In the genomic region with DNA sequence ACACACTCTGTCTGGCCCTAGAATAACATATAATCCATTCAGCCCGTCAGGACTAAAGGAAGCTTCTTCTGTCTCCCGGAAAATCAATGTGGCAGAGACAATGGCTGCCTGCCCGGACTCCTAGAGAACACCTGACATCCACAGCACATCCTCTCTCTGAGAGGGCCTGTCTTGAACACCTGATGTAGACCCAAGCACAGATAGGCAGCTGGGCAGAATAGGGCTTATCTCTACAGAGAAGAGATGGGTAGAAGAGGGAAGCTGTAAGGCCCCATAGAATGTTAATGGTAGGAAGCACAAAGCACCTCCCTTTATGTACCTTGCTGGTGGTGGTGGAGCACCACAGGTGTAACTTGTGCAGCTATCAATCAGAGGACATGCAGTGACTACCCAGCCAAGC, we compare ENCODE assay signal across 33 mouse cellular contexts. TPM values are rescaled to one million over a fixed set of nuclear protein-coding genes. Genes with fewer than 3 reads are reported as not detected.
DNase-seq lines count a peak whose midpoint lies in the region; ATAC-seq and TF ChIP-seq lines count a peak whose summit lies in the region.
"Had no signal": no experiment of that assay in that cellular context is flagged by ENCODE, and none has a peak within 500 bp of the region (broad histone marks: within the 10 kb centered on the region; RNA-seq: fewer than 3 reads in every experiment).

No protein-coding gene starts in this region.

- peaks cover 10% of the 10 kb centered on the region for H3K4me1 ChIP-seq in heart, embryonic 11.5 days (ENCODE audit: control insufficient read depth, insufficient read depth, low read length)
- peaks cover 4% of the 10 kb centered on the region for H3K4me1 ChIP-seq in bone marrow, adult 2 months (ENCODE audit: control insufficient read depth, insufficient read depth, low read length)
- peaks cover 2% of the 10 kb centered on the region; the same call in 1 of the 2 replicates for H3K4me1 ChIP-seq in intestine, postnatal 0 days (replicated peaks; ENCODE audit: control insufficient read depth, insufficient read depth, low read length)
- peaks cover 95% of the 10 kb centered on the region for H3K4me1 ChIP-seq in liver, embryonic 15.5 days (replicated peaks)
- no peaks in the 10 kb centered on the region for H3K4me1 ChIP-seq in hindbrain, embryonic 12.5 days
- H3K4me1 ChIP-seq: neural tube, embryonic 12.5 days had no signal

- TF ChIP-seq POLR2A in bone marrow, adult 2 months (IDR thresholded peaks at IDR 0.05; ENCODE audit: borderline replicate concordance, control insufficient read depth, low read depth, low read length): no peak

- peaks cover 11% of the 10 kb centered on the region for H3K36me3 ChIP-seq in heart, embryonic 11.5 days (ENCODE audit: control insufficient read depth, insufficient read depth, low read length)
- peaks cover 46% of the 10 kb centered on the region for H3K36me3 ChIP-seq in intestine, postnatal 0 days (ENCODE audit: control insufficient read depth, insufficient read depth)
- peaks cover 83% of the 10 kb centered on the region for H3K36me3 ChIP-seq in liver, embryonic 15.5 days (replicated peaks)
- H3K36me3 ChIP-seq in hindbrain, embryonic 12.5 days: peaks cover 42% of the 10 kb centered on the region

- intact Hi-C loops in heart, postnatal 10 days (cut with DNase I): loop anchor here (5.0 kb wide), 2 partner anchors 35 to 45 kb away; a partner anchor contains a TSS

- H3K9me3 ChIP-seq in heart, embryonic 11.5 days (replicated peaks; ENCODE audit: control insufficient read depth, low read length): no peaks in the 10 kb centered on the region
- H3K9me3 ChIP-seq in intestine, postnatal 0 days (ENCODE audit: control insufficient read depth): no peaks in the 10 kb centered on the region
- H3K9me3 ChIP-seq in liver, embryonic 15.5 days (replicated peaks): no peaks in the 10 kb centered on the region
- no peaks in the 10 kb centered on the region for H3K9me3 ChIP-seq in hindbrain, embryonic 12.5 days (replicated peaks)
- H3K9me3 ChIP-seq: embryonic facial prominence, embryonic 12.5 days; hindbrain, embryonic 10.5 days; limb, embryonic 15.5 days; neural tube, embryonic 12.5 days had no signal

- peak overlapping the region; percentile 93; the same call in 1 of the 2 replicates for H3K27ac ChIP-seq in heart, embryonic 11.5 days (ENCODE audit: low read depth, low read length)
- H3K27ac ChIP-seq in bone marrow, adult 2 months (ENCODE audit: control insufficient read depth, insufficient read depth, low read depth, low read length, poor library complexity): peak overlapping the region; percentile 44; the same call in 1 of the 2 replicates
- peak overlapping the region; percentile 87 for H3K27ac ChIP-seq in intestine, postnatal 0 days (ENCODE audit: low read depth, low read length)
- peak overlapping the region; percentile 99 for H3K27ac ChIP-seq in liver, embryonic 15.5 days (replicated peaks)
- H3K27ac ChIP-seq in hindbrain, embryonic 12.5 days: no peak overlapping the region
- H3K27ac ChIP-seq: embryonic facial prominence, embryonic 12.5 days; hindbrain, embryonic 10.5 days; hindbrain, postnatal 0 days; limb, embryonic 15.5 days; neural tube, embryonic 12.5 days had no signal

- no peak overlapping the region for H3K9ac ChIP-seq in heart, embryonic 11.5 days (ENCODE audit: low read depth, low read length)
- H3K9ac ChIP-seq in intestine, postnatal 0 days (ENCODE audit: low read depth, low read length): no peak overlapping the region
- peak overlapping the region; percentile 68 for H3K9ac ChIP-seq in liver, embryonic 15.5 days
- no peak overlapping the region for H3K9ac ChIP-seq in hindbrain, embryonic 12.5 days
- H3K9ac ChIP-seq: embryonic facial prominence, embryonic 12.5 days; limb, embryonic 15.5 days; neural tube, embryonic 12.5 days had no signal

- no peak for TF ChIP-seq CTCF in bone marrow, adult 2 months (IDR thresholded peaks at IDR 0.05; ENCODE audit: control insufficient read depth, insufficient read depth, low read length)
- TF ChIP-seq CTCF in intestine, postnatal 0 days (IDR thresholded peaks at IDR 0.05; ENCODE audit: low read depth): no peak

- 84% methylated on average over 3 of the region's 3 CpGs for WGBS in heart, embryonic 11.5 days (ENCODE audit: insufficient replicate concordance)
- WGBS in bone marrow, adult 2 months: 90% methylated on average over 3 of the region's 3 CpGs
- 75% methylated on average over 3 of the region's 3 CpGs for WGBS in intestine, postnatal 0 days
- 77% methylated on average over 3 of the region's 3 CpGs for WGBS in liver, embryonic 15.5 days (ENCODE audit: insufficient replicate concordance)
- 93% methylated on average over 3 of the region's 3 CpGs for WGBS in hindbrain, embryonic 12.5 days

- DNase-seq in heart, postnatal 10 days: no peak
- no peak for DNase-seq in adrenal gland, postnatal 36 days
- DNase-seq: cerebellum, adult 2 months; cerebellum, postnatal 25 days; gastrocnemius, postnatal 10 days; kidney, adult 2 months; kidney, postnatal 14 days; layer of hippocampus, postnatal 36 days; lung, postnatal 4 days; midbrain, embryonic 14.5 days; retina, postnatal 1 day; right cerebral cortex, postnatal 25 days; spleen, adult 18-20 months; thymus, postnatal 14 days had no signal

- no peak overlapping the region for H3K4me3 ChIP-seq in heart, embryonic 11.5 days (ENCODE audit: low read depth, low read length)
- H3K4me3 ChIP-seq in bone marrow, adult 2 months (replicated peaks; ENCODE audit: control insufficient read depth, low read depth, low read length): no peak overlapping the region
- no peak overlapping the region for H3K4me3 ChIP-seq in intestine, postnatal 0 days (ENCODE audit: low read depth, low read length)
- no peak overlapping the region for H3K4me3 ChIP-seq in liver, embryonic 15.5 days (replicated peaks)
- no peak overlapping the region for H3K4me3 ChIP-seq in hindbrain, embryonic 12.5 days
- H3K4me3 ChIP-seq: embryonic facial prominence, embryonic 12.5 days; hindbrain, embryonic 10.5 days; layer of hippocampus, adult 2 months; limb, embryonic 15.5 days; neural tube, embryonic 12.5 days had no signal

- H3K4me2 ChIP-seq in heart, embryonic 11.5 days: no peak overlapping the region
- no peak overlapping the region for H3K4me2 ChIP-seq in intestine, postnatal 0 days (replicated peaks; ENCODE audit: low read depth)
- peak overlapping the region; percentile 12 for H3K4me2 ChIP-seq in liver, embryonic 15.5 days
- H3K4me2 ChIP-seq in hindbrain, embryonic 12.5 days (replicated peaks): no peak overlapping the region
- H3K4me2 ChIP-seq: embryonic facial prominence, embryonic 12.5 days; limb, embryonic 15.5 days; neural tube, embryonic 12.5 days had no signal

- no peak for ATAC-seq in heart, embryonic 11.5 days (replicated peaks; ENCODE audit: insufficient number of reproducible peaks, low FRiP score, low TSS enrichment)
- no peak for ATAC-seq in intestine, postnatal 0 days
- peak; percentile 7; the same call in 1 of the 2 replicates for ATAC-seq in liver, embryonic 15.5 days (ENCODE audit: insufficient read depth)
- ATAC-seq in hindbrain, embryonic 12.5 days (ENCODE audit: low FRiP score): no peak
- ATAC-seq: forebrain, embryonic 14.5 days; hindbrain, postnatal 0 days; Patski had no signal

- no peaks in the 10 kb centered on the region for H3K27me3 ChIP-seq in heart, embryonic 11.5 days (ENCODE audit: control insufficient read depth, insufficient read depth, low read length)
- H3K27me3 ChIP-seq in intestine, postnatal 0 days (replicated peaks; ENCODE audit: control insufficient read depth, insufficient read depth, low read length): no peaks in the 10 kb centered on the region
- H3K27me3 ChIP-seq in liver, embryonic 15.5 days: no peaks in the 10 kb centered on the region
- no peaks in the 10 kb centered on the region for H3K27me3 ChIP-seq in hindbrain, embryonic 12.5 days
- H3K27me3 ChIP-seq: embryonic facial prominence, embryonic 12.5 days; limb, embryonic 15.5 days; neural tube, embryonic 12.5 days; Patski had no signal

RNA-seq across cellular contexts. Expression of a gene that starts 15.9 kb away (rescaled TPM):
- 22.0 and 22.5 TPM in 2 replicates for polyA plus RNA-seq in heart, embryonic 11.5 days (2014; fragmentation: Nextera tagmentation; extraction: Ambion mirVana)
- 10 to 100 TPM in 1 of 2 experiments, 1 to 10 TPM in 1; 9.8 to 10.3 TPM for total RNA-seq in heart, postnatal 10 days (2021)
- 10.9 and 20.1 TPM in 2 replicates for polyA plus RNA-seq in bone marrow, adult 2 months (2011; ENCODE audit: insufficient read depth, insufficient read length, low replicate concordance, missing spikeins)
- polyA plus RNA-seq in intestine, postnatal 0 days (2015; fragmentation: Nextera tagmentation; extraction: Ambion mirVana): 19.2 and 20.9 TPM in 2 replicates
- polyA plus RNA-seq in liver, embryonic 15.5 days (2015; fragmentation: Nextera tagmentation; extraction: Ambion mirVana): 18.3 and 19.6 TPM in 2 replicates
- total RNA-seq in adrenal gland, postnatal 36 days (2021): 10 to 100 TPM; 22.1 to 22.7 TPM
- polyA plus RNA-seq in hindbrain, embryonic 12.5 days (2016; fragmentation: Nextera tagmentation; extraction: Ambion mirVana): 30.4 and 32.3 TPM in 2 replicates

RNA-seq across cellular contexts. Expression of a gene that starts 20.1 kb away (rescaled TPM):
- polyA plus RNA-seq in heart, embryonic 11.5 days (2014; fragmentation: Nextera tagmentation; extraction: Ambion mirVana): 28.2 and 30.3 TPM in 2 replicates
- 10 to 100 TPM; 30.5 to 31.1 TPM for total RNA-seq in heart, postnatal 10 days (2021)
- polyA plus RNA-seq in bone marrow, adult 2 months (2011; ENCODE audit: insufficient read depth, insufficient read length, low replicate concordance, missing spikeins): 2.4 and 4.2 TPM in 2 replicates
- 20.7 and 26.1 TPM in 2 replicates for polyA plus RNA-seq in intestine, postnatal 0 days (2015; fragmentation: Nextera tagmentation; extraction: Ambion mirVana)
- 5.1 and 8.0 TPM in 2 replicates for polyA plus RNA-seq in liver, embryonic 15.5 days (2015; fragmentation: Nextera tagmentation; extraction: Ambion mirVana)
- total RNA-seq in adrenal gland, postnatal 36 days (2021): 10 to 100 TPM; 24.7 to 36.8 TPM
- polyA plus RNA-seq in hindbrain, embryonic 12.5 days (2016; fragmentation: Nextera tagmentation; extraction: Ambion mirVana): 32.8 and 33.1 TPM in 2 replicates
- total RNA-seq: granulocyte monocyte progenitor cell, adult 5-6 weeks; megakaryocyte-erythroid progenitor cell, adult 5-6 weeks had no signal

RNA-seq across cellular contexts. Expression of a gene that starts 25.3 kb away (rescaled TPM):
- 26.1 and 34.6 TPM in 2 replicates for polyA plus RNA-seq in heart, embryonic 11.5 days (2014; fragmentation: Nextera tagmentation; extraction: Ambion mirVana)
- 10 to 100 TPM; 26.6 to 27.6 TPM for total RNA-seq in heart, postnatal 10 days (2021)
- 69.5 and 75.3 TPM in 2 replicates for polyA plus RNA-seq in bone marrow, adult 2 months (2011; ENCODE audit: insufficient read depth, insufficient read length, low replicate concordance, missing spikeins)
- 19.8 and 20.7 TPM in 2 replicates for polyA plus RNA-seq in intestine, postnatal 0 days (2015; fragmentation: Nextera tagmentation; extraction: Ambion mirVana)
- polyA plus RNA-seq in liver, embryonic 15.5 days (2015; fragmentation: Nextera tagmentation; extraction: Ambion mirVana): 28.1 and 31.9 TPM in 2 replicates
- total RNA-seq in adrenal gland, postnatal 36 days (2021): 10 to 100 TPM; 62.9 to 65.2 TPM
- 51.3 and 51.7 TPM in 2 replicates for polyA plus RNA-seq in hindbrain, embryonic 12.5 days (2016; fragmentation: Nextera tagmentation; extraction: Ambion mirVana)

RNA-seq across cellular contexts. Expression of a gene that starts 34.0 kb away (rescaled TPM):
- 9,744 and 12,458 TPM in 2 replicates for polyA plus RNA-seq in heart, embryonic 11.5 days (2014; fragmentation: Nextera tagmentation; extraction: Ambion mirVana)
- total RNA-seq in heart, postnatal 10 days (2021): not detected
- polyA plus RNA-seq in bone marrow, adult 2 months (2011; ENCODE audit: insufficient read depth, insufficient read length, low replicate concordance, missing spikeins): 2.6 and 3.5 TPM in 2 replicates
- 0.23 TPM in 1 of 2 replicates, not detected in the other for polyA plus RNA-seq in intestine, postnatal 0 days (2015; fragmentation: Nextera tagmentation; extraction: Ambion mirVana)
- 72.6 and 109 TPM in 2 replicates for polyA plus RNA-seq in liver, embryonic 15.5 days (2015; fragmentation: Nextera tagmentation; extraction: Ambion mirVana)
- total RNA-seq in adrenal gland, postnatal 36 days (2021): not detected
- polyA plus RNA-seq in hindbrain, embryonic 12.5 days (2016; fragmentation: Nextera tagmentation; extraction: Ambion mirVana): 1,600 and 2,073 TPM in 2 replicates
- total RNA-seq: adrenal gland, adult 18-20 months; ES-E14; gastrocnemius, postnatal 10 days; granulocyte monocyte progenitor cell, adult 5-6 weeks; hindbrain, postnatal 0 days; layer of hippocampus, adult 2 months; layer of hippocampus, postnatal 36 days; left cerebral cortex, postnatal 36 days; megakaryocyte-erythroid progenitor cell, adult 5-6 weeks had no signal
- polyA plus RNA-seq: hindbrain, postnatal 0 days; kidney, adult 2 months; Patski; testis, adult 2 months had no signal

RNA-seq across cellular contexts. Expression of a gene that starts 37.0 kb away (rescaled TPM):
- 59.6 and 72.2 TPM in 2 replicates for polyA plus RNA-seq in heart, embryonic 11.5 days (2014; fragmentation: Nextera tagmentation; extraction: Ambion mirVana)
- 10 to 100 TPM; 10.6 to 12.4 TPM for total RNA-seq in heart, postnatal 10 days (2021)
- 61.6 and 71.3 TPM in 2 replicates for polyA plus RNA-seq in bone marrow, adult 2 months (2011; ENCODE audit: insufficient read depth, insufficient read length, low replicate concordance, missing spikeins)
- polyA plus RNA-seq in intestine, postnatal 0 days (2015; fragmentation: Nextera tagmentation; extraction: Ambion mirVana): 27.0 and 28.0 TPM in 2 replicates
- polyA plus RNA-seq in liver, embryonic 15.5 days (2015; fragmentation: Nextera tagmentation; extraction: Ambion mirVana): 68.7 and 70.1 TPM in 2 replicates
- 10 to 100 TPM; 14.8 to 19.4 TPM for total RNA-seq in adrenal gland, postnatal 36 days (2021)
- polyA plus RNA-seq in hindbrain, embryonic 12.5 days (2016; fragmentation: Nextera tagmentation; extraction: Ambion mirVana): 52.8 and 55.1 TPM in 2 replicates
